Mouse (Mus musculus): Measurements from ENCODE around the gene Trp53i11.

- TF ChIP-seq CTCF (IDR thresholded peaks at IDR 0.05; ENCODE audit: extremely low read depth, insufficient read length, insufficient replicate concordance, low read depth, low read length) (no peak; the same call in 1 of the 2 replicates), POLR2A (IDR thresholded peaks at IDR 0.05; ENCODE audit: low read depth, low read length) (no peak)
Measured at GRCm38 (mm10) chr2:93188020-93188760, 842 bp downstream of the Trp53i11 start.
